Mouse (Mus musculus) lung, postnatal 25 days (tissue): ENCODE measurements around the gene Aldh3a2.
"Not testable (repeated sequence)": the region's sequence is repeated elsewhere in the genome, so short reads cannot be mapped to it uniquely, and the experiment has no call there.

Experiments used
- DNase-seq: peaks from one replicate; pipeline ENCODE4 v3.0.0; 2022; ENCODE audit warnings: low spot score

The Aldh3a2 gene

DNA sequence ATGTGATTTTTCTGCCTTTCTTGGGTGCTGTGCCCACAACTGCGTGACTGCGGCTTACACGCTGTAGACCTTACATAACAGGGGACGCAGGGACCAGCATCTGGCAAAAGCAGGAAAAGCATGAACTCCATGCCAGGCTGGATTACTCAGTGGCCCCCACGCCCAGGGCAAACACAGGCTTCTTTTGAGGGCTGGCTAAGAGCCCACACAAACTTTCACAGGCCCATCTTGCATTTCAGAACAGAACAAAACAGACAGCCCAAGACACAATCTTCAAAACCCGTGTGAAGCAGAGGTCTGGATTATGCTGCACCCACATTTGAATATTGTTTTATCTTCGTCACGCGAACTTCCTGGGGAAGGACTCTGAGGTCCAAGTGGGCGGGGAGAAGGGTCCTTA, 58.9 kb downstream of the Aldh3a2 start:
- peak; percentile 34 for DNase-seq

DNA sequence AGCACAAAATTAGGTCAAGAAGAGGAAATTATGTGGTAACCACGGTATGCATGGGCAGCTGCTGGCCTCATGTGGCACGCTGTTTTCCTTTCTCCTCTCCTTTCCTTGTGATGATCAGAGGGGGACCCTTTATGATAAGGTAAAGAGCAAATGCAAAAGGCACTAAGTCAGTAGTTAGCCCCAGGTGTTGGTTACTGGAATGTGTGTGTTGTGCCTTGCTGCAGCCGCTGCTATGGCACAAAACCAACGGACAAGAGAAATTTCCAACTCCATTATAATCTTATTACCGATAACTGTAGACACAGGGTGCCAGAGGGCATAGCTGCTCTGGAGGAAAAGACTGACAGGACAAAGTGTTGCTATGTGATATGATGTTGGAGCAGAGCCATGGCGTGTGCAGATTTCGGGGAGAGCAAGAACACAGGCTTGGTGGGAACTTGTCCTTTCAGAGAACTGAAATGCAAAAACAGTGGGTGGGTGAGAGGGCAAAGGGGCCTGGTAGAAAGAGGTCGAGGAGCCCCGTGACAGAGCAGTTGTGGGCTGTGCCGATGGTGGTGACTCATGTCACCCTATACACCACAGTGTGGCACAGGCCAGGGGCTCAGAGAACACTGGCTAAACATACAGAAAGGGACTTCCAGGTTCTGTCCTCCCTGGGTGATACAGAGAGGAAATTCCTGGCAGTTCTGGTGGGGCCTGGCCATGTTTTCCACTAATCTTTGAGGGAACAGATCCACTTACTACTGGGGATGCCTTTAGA, 59.6 kb downstream of the Aldh3a2 start, which contains the start of gene Aldh3a1:
Gene Aldh3a1, plus strand, starts transcription at position 51 of the 760 bp plus-strand sequence.
- DNase-seq = no peak

DNA sequence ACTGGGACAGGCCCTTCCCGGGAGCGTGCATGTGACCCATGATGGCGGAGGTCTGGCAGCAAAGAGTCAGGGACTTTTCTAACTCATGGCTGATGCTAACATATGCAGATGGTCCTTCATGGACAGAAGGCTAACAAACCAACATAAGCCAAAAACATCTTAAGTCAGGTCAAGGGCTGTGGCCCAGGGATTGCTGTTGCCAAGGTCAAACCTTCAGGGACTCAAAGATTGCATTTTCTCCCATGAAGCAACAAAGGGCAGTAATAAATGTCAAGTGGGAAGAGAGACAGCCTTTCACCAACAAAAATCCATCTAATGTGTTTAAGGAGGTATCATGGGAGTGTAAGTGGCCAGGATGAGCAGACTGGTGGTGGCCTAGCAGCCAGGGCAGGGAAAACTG, 61.1 kb downstream of the Aldh3a2 start:
- DNase-seq = no peak

DNA sequence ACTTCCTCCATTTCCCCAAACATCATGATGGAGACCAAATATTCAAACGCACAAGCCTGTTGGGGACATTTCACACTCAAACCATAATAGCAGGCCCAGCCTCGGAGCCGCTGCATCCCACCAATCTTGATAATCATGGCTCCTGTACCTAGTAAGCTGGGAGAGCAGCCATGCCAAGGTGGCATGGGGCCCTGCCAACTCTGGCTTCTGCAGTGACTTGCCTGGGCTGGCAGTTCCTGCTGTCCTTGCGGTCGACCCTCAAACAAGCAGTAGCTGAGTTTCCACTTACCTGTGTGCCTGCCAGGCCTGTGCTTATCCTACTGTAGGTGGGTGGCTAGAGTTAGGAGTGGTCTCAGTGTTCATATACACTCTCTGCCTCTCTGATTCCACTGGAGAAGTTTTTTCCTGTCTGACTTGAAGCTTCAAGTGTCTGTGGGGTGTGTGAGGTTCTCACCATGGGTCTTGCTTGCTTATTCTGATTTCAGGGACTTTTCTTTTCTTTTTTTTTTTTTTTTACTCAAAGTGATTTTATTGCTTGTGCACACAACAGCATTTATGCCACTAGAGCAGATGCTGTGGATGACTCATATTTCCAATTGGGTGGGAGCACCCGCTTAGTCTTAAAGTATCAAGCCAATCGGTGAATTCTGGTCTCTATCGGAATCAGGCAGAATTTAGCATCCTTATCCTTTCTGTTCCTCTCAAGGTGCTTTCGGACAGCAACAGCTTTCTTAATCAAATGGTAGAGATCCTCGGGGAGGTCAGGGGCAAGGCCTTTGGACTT, 61.9 kb downstream of the Aldh3a2 start:
- no peak for DNase-seq

DNA sequence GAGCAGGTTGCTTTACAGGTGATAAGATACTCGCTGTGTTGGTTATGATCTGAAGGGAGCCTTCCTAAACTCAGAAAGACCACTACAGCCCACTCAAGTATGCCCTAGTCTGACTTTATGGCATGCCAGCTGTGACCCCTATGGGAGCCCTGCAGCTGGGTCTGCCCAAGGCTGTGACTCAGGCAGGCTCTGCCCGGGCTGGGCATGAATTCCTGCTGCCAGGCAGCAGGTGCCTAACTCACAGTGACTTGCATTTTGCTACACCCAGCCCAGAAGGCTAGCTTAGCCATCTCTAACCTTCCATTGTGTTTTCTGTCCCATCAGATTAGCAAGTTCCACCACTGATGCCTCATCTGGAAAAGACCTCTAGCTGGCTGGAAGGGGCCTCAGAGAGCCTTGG, 64.5 kb downstream of the Aldh3a2 start:
- no peak for DNase-seq

DNA sequence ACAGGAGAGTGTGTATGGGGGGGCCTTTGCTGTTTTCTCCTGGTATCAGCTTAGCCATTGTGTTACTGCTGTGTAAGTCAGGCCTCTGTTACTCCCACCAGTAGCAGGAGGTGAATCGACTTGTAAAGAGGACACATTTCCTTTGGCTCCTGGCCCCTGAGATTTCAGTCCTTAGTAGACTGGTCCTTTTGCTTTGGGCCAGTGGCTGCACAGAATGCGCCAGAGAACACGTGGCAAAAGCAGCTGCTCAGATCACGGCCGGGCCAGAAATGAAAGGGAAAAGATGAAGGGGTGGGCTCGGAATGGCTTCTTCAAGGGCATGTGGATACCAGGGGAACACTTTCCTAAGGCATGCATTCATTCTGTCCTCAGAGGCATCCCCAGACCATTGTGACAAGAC, 65.1 kb downstream of the Aldh3a2 start:
- no peak for DNase-seq

DNA sequence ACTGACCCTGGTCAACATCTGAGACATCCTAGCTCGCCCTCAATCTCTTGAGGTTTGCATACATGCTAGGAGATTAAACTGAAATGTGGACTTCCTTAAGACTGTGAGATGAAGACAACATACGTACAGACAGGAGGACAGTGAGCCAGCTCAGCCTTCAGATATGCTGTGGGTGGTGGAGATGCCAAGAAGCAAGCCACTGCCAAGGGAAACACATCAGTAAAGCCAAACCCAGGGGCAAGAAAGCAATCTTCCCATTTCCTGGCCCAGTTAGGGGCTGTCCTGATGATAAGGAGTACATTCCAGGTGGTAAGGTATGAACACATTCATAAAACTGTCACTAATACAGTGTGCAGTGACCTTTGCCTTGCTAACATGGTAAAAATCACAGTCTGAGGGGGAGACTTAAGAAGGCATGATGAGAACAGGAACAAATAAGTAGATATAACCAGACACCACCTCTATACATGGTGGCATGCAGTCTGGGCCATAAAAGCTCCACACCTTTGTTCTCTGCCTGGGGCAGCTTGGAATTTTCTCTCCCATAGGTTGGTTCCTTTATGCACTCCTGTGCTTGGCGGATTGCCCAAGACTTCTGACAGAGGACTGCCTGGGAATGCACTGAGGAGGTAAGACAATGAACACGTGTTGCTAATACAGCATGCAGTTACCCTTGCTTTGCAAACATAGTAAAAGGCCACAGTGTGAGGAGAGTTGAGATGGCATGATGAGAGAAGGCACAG, 67.5 kb downstream of the Aldh3a2 start:
- no peak for DNase-seq

DNA sequence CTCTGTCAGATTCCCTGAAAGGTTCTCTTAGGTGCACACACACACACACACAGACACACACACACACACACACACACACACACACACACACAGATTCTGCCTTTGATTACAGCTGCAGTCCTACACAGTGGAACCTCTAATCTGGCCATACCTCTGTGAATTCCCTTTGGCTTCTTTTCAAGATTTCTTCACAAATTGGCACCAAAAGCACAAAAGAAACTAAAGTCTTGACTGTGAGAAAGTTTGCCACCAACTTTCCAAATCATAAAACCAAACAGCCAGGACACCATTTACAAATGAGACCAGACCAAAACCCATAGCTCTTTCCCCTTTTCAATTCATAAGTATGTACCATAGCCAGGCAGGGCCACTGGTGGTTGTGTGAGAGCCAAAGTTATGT, 69.3 kb downstream of the Aldh3a2 start:
- DNase-seq = no peak

DNA sequence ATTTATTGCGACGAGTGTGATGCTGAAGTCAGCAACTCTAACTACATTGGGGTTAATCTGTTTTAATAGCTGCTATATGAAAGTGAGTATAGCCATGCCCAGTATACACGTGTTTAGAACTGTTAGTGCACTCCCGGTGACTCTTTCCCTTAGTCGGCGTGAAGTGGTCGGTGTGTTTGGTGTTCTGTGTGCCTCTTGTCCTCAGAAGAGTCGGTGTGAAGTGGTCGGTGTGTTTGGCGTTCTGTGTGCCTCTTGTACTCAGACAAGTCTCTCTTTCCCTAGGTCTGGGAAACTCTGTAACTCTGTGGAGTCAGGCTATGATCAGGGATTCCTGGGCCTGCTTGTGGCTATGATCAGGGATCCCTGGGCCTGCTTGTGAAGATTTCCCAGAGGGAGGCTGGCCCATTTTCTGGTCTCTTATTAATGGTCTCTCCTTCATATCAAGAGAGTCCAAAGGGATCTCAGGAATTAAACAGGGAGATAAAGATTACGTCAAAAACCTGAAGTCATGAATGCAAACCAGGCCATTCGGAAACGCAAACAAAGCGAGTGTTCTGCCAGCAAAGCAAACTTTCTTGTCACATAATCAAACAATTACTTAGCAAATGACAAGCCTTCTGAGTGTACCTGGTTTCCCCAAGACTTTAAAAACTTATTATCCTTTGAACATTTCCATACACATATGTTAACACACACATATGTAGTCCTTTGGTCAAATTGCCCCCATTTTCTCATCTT, 70.5 kb downstream of the Aldh3a2 start:
- DNase-seq = peak; percentile 51

DNA sequence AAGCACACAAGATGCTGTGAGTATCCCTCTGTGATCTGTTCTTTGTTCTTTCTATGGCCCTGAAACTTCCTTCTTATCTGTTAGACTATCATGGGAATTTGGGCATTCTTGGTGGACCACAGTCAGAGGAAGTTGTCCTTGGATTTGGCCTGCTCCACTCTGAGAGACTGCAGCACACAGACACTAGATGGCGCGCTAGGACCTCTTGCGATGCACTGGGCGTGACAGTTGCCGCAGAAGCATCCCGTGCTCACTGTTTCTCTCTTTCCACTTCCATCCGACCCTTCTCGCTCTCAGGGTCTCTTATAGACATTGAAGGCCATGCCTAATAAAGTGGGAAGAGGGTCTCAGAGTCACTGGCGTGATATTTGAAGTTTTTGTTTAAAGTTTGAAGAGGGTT, 73.9 kb downstream of the Aldh3a2 start:
- peak; percentile 82 for DNase-seq

DNA sequence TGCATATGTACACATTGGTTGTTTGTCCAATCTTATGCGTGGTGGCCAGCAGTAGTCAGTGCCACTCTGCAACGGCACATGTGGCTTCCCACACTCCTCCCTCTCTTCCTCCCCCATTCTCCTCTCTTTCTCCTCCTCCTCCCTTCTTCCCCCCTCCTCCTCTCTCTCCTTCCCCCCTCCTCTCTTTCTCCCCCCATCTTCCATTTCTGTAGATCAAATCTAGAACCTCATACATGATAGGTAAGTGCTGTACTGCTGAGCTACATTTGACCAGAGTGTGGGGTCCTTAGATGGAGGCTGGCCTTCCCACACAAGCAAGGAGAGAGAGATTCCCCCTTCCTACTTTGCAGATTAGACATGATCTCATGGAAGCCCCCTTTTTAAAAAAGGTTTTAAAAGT, 74.5 kb downstream of the Aldh3a2 start:
- DNase-seq = no peak

DNA sequence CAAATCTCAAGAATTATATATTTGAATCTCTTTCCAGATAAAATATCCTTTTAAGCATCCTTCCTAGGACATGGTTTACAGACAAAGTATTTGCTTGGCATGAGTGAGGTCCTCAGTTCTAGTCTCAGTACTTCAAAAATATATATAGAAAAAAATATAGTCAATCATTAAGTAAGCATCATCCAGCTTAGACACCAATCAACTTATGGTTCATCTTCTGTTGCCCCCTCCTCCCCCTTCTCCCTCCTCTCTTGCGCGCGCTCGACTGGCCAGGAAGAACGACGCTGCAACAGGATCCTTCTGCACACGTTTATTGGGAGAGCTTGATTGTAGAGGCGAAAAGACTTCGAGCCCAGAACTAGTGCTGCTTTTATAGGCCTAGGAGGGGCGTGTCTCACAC, 75.1 kb downstream of the Aldh3a2 start:
- not testable (repeated sequence) for DNase-seq

DNA sequence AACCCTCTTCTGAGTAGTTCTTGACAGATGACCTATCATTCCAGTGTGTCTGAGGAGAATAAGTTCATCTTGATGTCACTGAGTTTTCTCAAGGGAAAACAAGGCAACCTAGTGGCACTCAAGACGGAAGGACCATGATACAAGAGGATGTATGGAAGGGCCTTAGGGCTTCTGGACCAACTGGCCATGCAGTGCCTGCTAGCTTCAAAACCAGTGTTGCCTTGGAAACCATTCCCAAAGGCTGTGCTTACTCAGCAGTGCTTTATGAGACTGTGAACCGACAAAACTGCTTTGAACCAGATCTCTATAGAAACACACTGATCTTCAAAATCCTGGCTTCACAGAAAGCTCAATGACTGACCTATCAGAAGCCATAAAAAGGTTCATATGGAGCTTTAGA, 76.5 kb downstream of the Aldh3a2 start:
- no peak for DNase-seq

DNA sequence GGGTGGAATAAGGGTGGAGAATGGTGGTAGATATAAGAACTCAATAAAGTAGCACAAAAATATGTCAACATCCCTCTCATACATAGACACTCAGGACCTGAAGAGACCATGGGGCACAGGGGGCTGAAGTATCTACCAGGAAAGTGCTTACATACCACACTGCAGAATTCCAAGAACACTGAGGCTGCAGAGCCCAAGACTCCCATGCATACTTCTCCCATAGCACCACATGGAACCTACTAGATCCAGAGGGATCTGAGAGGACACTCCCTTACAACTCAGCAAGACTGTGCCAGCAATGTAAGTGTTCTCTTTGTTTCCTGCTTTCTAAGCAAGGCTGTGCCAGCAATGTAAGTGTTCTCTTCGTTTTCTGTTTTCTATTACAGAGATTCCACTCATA, 83.4 kb downstream of the Aldh3a2 start:
- DNase-seq = no peak

DNA sequence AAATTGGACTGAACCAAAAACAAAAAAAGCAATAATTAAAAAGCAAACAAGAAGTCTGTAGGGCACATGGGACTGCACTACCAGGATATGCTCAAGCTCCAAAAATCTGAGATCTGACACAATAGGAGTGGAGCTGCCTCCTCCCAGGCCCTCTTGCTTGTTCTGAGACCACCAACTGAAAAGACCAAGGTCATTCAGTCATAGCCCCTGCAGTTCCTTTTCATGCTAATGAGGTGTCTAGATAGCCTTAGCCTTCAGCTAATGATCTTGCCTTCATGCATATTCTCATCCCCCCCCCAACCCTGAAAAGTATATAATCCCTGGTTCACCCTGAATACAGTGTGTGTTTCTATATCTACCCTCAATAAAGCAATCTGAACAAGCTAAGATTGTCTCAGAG, 85.6 kb downstream of the Aldh3a2 start:
- DNase-seq = no peak

DNA sequence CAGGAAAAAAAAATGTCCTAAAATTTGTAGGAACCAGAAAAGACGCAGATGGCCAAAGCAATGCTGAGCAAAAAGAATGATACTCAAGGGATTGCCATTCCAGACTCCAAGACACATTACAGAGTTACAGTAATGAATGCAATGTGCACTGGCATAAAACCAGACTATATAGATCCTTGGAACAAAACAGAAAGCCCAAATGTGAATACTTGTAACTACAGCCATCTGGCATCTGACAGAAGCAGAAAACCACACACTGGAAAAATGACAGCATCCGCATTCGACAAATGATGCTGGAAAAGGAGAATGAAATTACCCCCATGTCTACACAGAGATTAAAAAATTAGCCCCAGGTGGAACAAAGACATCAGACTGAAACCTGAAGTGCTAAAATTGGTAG, 86.9 kb downstream of the Aldh3a2 start:
- no peak for DNase-seq

DNA sequence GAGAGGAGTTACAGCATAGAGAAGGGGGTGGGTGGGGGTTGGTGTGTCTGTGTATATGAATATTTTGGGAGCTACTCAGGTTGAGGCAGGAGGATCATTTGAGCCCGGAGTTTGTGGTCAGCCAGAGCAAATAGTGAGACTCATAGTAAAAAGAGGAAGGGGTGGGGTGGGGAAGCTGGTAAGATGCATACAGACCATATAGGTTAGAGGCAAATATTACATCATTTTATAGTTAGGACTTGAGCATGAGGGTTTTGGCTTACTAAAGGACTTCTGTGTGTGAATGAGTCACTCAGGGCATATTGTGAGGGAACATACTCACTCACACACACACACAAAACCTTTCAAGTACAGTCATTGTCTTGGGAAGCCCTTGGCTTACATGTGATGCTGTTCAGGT, 90.9 kb downstream of the Aldh3a2 start:
- peak; percentile 17 for DNase-seq

DNA sequence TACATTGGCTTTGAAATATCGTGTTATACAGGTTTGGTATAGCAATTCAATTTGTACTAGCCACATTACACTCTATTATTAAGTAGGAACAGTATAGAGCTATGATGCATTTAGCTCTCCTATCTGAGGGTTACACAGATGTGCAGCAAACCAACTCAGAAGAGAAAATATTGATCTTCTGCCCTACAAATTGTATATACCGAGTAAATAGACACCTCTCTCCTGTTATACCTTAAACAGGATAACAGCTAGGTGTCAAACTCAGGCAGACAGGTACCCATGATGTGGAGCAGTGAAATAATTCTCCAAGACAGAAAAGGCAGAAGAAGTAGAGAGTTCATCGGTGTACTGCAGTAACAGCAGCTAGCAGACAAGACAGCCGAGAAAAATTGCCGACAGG, 91.5 kb downstream of the Aldh3a2 start:
- no peak for DNase-seq

DNA sequence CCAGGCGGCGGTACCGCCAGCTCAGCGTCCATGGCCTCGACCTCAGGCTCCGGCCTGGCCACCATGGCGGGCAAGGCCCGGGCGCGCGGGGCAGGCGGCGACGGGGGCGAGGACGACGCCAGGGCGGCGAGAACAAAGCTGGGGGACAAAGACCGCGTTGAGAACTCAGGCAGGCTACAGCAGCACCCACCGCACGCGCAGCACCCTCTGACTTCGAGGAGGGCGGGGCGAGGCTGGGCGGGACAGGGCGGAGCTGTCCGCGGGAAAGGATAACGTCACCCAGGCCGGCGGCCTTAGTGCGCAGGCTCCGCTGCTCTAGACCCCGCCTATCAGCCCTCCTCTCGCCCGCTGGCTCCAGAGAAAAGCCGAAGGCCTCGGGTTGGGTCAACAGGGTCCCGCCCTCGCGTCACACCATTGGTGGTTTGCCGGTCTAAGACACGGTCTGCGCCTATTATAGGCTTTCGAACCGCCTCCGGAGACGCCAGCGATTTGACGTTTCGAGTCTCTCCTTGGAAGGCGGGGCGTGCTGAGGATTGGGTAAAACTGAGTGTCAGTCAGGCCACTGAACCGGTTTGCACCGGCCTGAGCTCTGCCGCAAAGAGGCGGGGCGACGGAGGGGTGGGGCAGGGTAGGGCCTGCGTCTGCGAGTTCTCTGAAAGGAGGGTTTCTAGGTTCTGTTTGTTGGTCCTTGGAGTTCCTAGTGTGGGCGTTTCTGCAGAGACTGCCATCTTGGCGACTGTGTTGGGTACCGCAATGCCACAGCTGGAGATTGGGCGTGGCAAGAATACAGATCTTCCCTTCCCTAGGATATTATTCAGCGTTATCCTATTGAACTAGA, 92.2 kb downstream of the Aldh3a2 start, which contains the start of gene Usp22:
Gene Usp22, minus strand, starts transcription at position 235 of the 838 bp plus-strand sequence.
- peak; percentile 100 for DNase-seq

DNA sequence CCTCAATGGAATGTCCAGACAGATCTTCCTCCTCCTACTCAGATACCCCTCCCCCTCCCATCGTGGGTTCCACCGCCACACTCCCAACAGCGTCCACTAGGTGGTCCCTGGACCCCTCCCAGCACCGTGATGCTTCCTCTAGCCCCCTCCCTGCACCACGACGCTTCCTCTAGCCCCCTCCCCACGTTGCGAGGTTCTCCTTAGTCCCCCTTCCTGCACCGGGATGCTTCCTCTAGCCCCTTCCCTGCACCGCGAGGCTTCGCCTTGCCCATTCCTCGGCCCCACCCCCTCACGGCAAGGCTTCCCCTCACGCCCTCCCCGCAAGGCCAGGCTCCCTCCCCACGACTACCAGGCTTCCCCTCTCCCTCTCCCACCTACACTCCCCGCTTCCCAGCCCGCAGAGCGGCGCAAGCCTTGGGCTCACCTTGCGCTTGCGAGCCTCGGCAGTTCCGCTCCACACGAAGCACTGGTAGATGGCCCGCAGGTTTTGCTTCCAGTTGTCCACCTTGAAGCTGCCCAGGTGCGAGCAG, 92.9 kb downstream of the Aldh3a2 start:
- peak; percentile 50 for DNase-seq

DNA sequence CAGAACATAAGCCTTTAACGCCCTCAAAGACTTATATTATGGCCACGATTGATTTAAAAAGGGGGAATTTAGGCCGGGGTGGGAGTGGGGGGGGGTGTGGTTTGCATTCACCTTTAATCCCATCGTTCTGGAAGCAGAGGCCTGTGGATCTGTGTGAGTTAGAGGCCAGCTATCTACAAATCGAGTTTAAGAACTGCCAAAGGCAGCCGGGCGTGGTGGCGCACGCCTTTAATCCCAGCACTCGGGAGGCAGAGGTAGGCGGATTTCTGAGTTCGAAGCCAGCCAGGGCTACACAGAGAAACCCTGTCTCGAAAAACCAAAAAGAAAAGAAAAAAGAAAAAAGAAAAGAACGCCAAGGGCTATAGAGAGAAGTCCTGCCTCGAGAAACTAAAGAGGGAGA, 93.8 kb downstream of the Aldh3a2 start:
- DNase-seq = not testable (repeated sequence)
